Mouse (Mus musculus): Measurements from ENCODE around the gene Alk. TPM values are rescaled to one million over a fixed set of nuclear protein-coding genes. Genes with fewer than 3 reads are reported as not detected.

The Alk gene
- total RNA-seq, 2 experiments from 2014 or later = 7.4 to 9.1 TPM

GRCm38 (mm10) chr17:72275391-72275904 lies 329.0 kb downstream of the Alk start:
- no peak for DNase-seq
- intact Hi-C loops (cut with DNase I) = no loop called here

GRCm38 (mm10) chr17:72274205-72274604 lies 330.2 kb downstream of the Alk start:
- DNase-seq = no peak
- intact Hi-C loops (cut with DNase I) = no loop called here

GRCm38 (mm10) chr17:72271640-72272039 lies 332.8 kb downstream of the Alk start:
- intact Hi-C loops (cut with DNase I) = no loop called here

GRCm38 (mm10) chr17:72268529-72268928 lies 335.9 kb downstream of the Alk start:
- DNase-seq = no peak
- intact Hi-C loops (cut with DNase I) = no loop called here

More at GRCm38 (mm10) chr17:72271640-72272039, 332.8 kb downstream of the Alk start:
- no peak for DNase-seq

GRCm38 (mm10) chr17:72265171-72266022 lies 339.0 kb downstream of the Alk start:
- intact Hi-C loops (cut with DNase I) = no loop called here
- peak; percentile 54 for DNase-seq

GRCm38 (mm10) chr17:72253411-72253810 lies 351.0 kb downstream of the Alk start:
- peak; percentile 24 for DNase-seq
- intact Hi-C loops (cut with DNase I) = no loop called here

- DNase-seq = no peak
- intact Hi-C loops (cut with DNase I) = no loop called here
Measured at GRCm38 (mm10) chr17:72251554-72251953, 352.9 kb downstream of the Alk start.

GRCm38 (mm10) chr17:72250482-72251405 lies 353.7 kb downstream of the Alk start:
- DNase-seq = peak; percentile 58

GRCm38 (mm10) chr17:72242036-72242435 lies 362.4 kb downstream of the Alk start:
- intact Hi-C loops (cut with DNase I) = no loop called here
- DNase-seq = peak; percentile 45

More at GRCm38 (mm10) chr17:72250482-72251405, 353.7 kb downstream of the Alk start:
- intact Hi-C loops (cut with DNase I) = no loop called here

- DNase-seq = peak; percentile 57
Measured at GRCm38 (mm10) chr17:72237315-72237714, 367.1 kb downstream of the Alk start.

GRCm38 (mm10) chr17:72230891-72231290 lies 373.5 kb downstream of the Alk start:
- intact Hi-C loops (cut with DNase I) = no loop called here
- DNase-seq = no peak

More at GRCm38 (mm10) chr17:72237315-72237714, 367.1 kb downstream of the Alk start:
- intact Hi-C loops (cut with DNase I) = no loop called here

- intact Hi-C loops (cut with DNase I) = no loop called here
- DNase-seq = no peak
Measured at GRCm38 (mm10) chr17:72218816-72219215, 385.6 kb downstream of the Alk start.

- peak; percentile 50 for DNase-seq
Measured at GRCm38 (mm10) chr17:72197576-72197975, 406.9 kb downstream of the Alk start.

GRCm38 (mm10) chr17:72194976-72195650 lies 409.3 kb downstream of the Alk start:
- intact Hi-C loops (cut with DNase I) = no loop called here
- peak; percentile 59 for DNase-seq

More at GRCm38 (mm10) chr17:72197576-72197975, 406.9 kb downstream of the Alk start:
- intact Hi-C loops (cut with DNase I) = no loop called here

GRCm38 (mm10) chr17:72190536-72190935 lies 413.9 kb downstream of the Alk start:
- intact Hi-C loops (cut with DNase I) = no loop called here
- DNase-seq = no peak

GRCm38 (mm10) chr17:72187026-72187425 lies 417.4 kb downstream of the Alk start:
- intact Hi-C loops (cut with DNase I) = no loop called here
- DNase-seq = no peak

- intact Hi-C loops (cut with DNase I) = no loop called here
- DNase-seq = no peak
Measured at GRCm38 (mm10) chr17:72182414-72182813, 422.0 kb downstream of the Alk start.

- intact Hi-C loops (cut with DNase I) = no loop called here
- no peak for DNase-seq
Measured at GRCm38 (mm10) chr17:72180200-72180599, 424.2 kb downstream of the Alk start.

GRCm38 (mm10) chr17:72179722-72180140 lies 424.7 kb downstream of the Alk start:
- intact Hi-C loops (cut with DNase I) = no loop called here
- DNase-seq = no peak

GRCm38 (mm10) chr17:72173778-72174177 lies 430.6 kb downstream of the Alk start:
- intact Hi-C loops (cut with DNase I) = no loop called here
- no peak for DNase-seq

All from left cerebral cortex, postnatal 4 days (tissue).